Mouse (Mus musculus) embryo, embryonic 10 days (tissue): ENCODE results near the gene Cdc27.
A peak's percentile ranks its signal among the peaks of the same experiment; 100 is the strongest.

ENCODE experiments used
- DNase-seq: peaks from one replicate; pipeline ENCODE4 v3.0.0-alpha.2; 2015; ENCODE audit warnings: low spot score

The Cdc27 gene

DNA sequence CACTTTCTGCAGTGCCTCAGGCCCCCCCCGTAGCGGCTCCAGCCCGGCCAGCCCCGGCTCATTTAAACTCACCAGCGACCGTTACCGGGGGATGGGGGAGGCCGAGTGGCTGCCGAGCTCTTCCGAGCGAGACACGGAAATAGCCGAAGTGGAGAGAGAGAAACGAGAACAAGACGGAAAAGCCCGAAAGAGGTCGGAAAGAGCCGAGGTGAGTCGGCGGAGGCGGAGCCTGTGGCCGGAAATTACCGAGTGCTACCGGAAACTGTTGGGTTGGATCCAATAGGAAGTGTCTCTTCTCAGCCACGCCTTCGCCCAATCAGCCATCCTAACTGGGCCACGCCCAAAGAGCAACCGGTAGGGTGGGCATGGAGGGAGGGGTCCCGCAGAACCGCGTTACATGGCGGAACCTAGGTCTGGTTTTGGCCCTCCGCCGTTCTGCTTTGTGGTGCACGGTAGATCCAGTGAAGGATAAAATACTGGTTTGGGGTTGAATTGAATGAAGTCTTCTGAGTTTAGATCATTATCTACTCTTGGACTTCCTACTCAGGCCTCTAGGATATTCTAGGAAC lies at the start of gene Cdc27, which contains the start of gene Myl4:
Gene Cdc27 (minus strand): TSS at position 215 of the 569 bp plus-strand sequence.
Gene Myl4 (plus strand): TSS at position 258 of the 569 bp plus-strand sequence.
- DNase-seq, result peak; percentile 99

DNA sequence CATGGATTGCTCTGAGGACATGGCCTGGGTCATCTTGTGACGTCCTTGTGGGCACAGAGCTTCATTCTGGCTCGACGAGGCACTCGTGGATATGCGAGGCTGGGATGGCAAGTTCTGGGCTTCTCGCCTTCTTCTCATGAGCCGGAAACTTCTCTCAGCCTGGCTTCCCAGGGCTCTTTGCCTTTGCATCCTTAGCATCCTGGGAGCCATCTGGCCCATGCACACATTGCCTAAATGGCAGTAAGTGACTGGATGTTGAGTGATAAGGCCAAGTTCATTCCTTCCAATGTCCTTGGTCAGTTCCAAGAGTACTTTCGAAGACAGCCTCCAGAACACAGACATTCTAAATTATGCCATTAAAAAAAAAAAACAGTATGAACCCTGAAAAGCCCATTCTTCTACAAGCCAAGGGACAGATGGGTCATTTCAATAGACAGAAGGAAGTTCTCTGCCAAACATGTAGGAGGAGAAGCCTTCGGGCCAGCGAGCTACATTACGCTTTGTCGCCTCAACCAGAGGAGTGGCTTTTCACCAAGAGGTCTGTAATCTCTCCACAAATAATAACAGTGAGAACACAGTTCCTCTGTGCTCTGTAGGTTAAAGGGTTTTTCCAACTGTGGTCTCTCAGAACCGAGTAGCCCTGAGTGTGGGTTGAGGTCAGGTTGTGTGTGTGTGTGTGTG lies 49.0 kb upstream of the Cdc27 start:
- no peak for DNase-seq

DNA sequence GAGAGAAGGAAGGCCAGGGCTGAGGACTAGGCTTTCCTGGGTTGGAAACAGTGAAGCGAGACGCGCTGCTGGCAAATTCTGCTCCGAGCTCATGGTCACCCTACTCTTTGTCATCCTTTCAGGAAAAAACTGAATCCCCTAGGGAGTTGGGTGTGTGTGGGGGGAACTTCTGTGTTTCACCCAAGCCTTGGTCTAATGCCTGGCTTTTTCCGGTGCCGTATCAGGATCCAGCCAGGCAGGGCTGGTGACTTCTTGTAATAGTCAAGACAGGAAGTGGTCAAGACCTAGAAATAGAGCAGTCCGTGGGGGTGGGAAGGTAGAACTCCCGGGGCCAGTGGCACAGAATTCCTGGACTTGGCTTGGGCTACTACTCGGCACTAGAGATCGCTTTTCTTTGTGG lies 45.9 kb upstream of the Cdc27 start:
- no peak for DNase-seq

DNA sequence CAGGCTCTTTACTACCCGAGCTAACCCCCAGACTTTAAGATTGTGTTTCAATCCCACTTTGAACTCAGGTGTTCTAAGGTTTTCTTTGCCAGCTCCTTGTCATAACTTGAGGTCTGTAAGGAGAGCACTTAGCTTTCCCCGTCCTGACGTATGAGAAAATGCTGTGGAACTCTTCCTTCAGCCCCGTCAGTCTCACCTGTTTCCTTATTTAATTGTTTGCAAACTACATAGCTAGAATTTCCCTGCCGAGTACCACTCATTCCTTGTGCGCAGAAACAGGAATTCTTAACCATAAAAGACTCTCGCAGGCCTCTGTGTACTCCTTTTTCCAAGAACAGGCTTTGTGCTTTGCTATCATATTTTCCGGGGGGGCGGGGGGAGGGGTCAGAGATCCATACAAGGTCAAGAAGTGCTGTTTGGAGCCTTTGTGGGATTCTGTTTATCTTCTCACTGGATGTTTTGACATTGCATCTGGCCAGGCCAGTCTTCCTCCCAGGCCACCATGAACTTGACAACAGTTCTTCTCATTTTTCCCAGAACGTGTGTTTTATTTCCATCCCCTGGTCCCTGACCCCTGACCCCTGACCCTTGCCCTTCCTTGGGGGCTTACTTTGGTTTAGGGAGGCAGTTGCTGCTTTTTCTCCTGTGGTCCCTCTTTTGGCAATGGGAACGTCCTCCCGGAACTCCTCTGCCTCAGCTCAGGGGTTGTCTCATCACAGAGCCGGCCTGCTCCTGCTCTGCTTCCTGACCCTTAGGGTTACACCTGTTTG lies 41.8 kb upstream of the Cdc27 start:
- DNase-seq, result no peak

DNA sequence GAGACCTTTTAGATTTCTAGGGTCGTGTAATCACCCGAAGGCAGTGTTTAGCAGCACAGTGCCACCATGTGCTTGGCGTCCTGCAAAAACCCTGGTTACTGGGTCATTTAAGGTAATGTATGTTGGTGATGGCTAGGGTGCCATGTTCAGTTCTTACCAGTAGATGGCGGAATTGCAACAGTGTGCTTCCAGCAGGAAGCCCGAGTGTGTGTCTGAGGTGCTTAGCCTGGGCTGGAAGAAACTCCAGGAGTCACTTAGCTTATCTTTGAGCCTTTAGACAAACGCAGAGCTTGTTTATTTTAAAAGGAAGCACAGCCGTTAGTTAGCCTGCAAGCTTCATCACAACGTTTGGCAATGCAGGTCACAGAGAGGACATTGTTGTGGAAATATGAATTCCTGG lies 39.7 kb upstream of the Cdc27 start:
- DNase-seq, result peak; percentile 95

DNA sequence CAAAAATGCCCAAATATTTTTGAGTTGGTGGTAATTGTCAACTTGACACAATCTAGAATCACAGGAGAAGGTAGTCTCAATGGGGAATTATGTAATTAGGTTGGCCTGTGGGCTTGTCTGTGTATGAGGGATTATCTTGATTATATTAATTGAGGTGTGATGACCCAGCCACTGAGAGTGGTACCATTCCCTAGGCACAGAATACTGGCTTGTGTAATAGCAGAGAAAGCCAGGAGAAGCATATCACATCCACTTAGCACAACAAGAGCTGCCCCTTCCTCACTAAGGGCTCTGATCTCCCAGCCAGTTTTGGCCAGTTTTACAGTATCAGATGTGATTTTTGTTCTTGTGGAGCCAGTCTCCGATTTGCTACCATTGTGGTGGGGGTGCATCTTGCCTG lies 39.1 kb upstream of the Cdc27 start:
- no peak for DNase-seq

DNA sequence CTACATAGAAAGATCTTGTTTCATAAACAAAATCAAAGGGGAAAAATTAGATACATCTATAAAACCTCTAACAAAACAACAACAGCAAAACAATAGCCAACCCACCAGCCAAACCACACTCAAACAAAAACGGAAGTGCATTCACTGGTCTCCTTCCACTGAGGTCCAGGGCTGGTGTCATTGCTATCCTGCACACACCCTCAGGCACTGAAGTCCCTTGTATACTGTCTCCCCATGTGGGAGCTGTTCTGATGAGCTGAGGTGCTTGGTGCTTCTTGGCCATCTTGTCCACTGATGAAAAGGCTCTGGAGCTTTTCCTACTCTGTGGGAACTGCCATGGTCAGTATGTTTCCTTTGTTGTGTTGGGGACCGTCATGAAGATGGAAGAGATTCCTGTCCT lies 38.1 kb upstream of the Cdc27 start:
- DNase-seq, result no peak

DNA sequence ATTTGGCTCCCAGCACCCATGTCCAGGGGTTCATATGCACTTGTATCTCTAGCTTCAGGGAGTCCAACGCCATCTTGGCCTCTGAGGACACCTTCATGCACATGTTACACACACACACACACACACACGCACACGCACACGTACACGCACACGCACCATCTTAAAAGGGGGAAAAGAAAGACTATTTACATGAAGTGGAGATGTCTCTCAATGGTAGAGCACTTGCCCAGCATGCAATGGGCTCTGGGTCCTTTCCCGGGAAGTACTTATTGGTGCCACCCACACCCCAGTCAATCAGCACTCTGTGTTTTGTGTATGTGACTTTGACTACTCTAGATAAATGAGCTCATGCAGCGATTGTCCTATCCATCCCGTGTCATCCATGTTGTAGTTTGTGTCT lies 37.5 kb upstream of the Cdc27 start:
- no peak for DNase-seq

DNA sequence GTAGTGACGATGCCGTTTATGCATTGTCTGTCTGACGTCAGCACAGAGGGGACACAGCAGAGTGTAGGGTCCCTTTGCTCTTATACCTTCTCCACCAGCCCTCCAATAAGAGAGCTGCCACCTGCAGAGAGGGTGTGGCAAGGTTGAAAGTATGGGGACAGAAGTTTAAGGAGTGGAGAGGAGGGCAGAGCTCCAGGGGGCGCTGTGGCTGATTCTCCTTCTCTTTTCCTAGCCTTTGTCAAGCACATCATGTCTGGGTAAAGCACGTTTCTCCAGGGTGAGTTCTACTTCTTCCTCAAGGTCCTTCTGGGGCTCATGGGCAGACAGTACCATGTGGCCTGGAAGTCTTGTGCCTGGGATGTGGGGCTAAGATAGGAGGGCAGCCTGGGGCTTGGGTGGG lies 35.1 kb upstream of the Cdc27 start:
- no peak for DNase-seq

DNA sequence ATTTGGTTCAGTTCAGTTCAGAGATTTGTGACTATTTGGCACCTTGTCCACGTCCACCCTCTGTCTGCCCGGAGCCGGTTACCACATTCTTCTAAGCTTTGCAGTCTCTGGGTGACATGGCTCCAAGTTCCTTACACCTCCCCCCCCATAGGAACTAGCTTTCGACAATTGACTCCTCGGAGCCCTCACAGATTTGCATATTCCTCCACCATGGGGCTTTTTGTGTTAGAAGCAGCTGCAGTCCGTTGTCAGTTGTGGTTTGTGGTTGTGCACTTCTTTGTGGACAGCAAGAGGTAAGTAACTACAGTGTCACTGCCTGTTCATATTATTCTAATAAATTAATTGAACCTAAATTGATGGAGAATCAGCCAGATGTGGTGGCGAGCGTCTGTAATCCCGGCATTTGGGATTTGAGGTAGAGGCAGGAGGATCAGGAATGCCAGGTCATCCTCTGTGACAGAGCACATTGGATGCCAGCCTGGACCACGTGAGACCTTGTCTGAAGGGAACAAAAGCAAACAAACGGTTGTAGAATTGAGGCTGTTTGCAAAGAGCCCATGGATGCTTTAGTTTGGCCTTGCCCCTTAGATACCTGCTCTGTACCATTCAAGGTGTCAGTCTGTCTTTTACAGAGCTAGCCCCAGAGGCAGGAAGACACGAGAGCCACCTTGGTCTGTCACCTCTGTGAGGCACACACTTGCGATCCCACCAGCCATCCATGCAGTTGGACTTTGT lies 32.4 kb upstream of the Cdc27 start:
- no peak for DNase-seq

DNA sequence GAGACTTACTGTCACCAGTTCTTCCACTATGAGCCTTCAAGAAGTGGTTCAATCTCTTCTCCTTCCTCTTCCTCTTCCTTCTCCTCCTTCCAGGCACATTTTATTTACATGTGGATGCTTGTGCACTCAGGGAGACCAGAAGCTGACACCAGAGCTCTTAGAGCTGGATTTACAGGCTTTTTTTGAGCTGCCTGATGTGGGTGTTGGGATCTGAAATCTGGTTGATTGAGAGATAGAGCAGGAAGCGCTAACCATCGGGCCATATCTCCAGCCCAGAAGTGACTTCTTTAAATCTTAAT lies 31.8 kb upstream of the Cdc27 start:
- no peak for DNase-seq

DNA sequence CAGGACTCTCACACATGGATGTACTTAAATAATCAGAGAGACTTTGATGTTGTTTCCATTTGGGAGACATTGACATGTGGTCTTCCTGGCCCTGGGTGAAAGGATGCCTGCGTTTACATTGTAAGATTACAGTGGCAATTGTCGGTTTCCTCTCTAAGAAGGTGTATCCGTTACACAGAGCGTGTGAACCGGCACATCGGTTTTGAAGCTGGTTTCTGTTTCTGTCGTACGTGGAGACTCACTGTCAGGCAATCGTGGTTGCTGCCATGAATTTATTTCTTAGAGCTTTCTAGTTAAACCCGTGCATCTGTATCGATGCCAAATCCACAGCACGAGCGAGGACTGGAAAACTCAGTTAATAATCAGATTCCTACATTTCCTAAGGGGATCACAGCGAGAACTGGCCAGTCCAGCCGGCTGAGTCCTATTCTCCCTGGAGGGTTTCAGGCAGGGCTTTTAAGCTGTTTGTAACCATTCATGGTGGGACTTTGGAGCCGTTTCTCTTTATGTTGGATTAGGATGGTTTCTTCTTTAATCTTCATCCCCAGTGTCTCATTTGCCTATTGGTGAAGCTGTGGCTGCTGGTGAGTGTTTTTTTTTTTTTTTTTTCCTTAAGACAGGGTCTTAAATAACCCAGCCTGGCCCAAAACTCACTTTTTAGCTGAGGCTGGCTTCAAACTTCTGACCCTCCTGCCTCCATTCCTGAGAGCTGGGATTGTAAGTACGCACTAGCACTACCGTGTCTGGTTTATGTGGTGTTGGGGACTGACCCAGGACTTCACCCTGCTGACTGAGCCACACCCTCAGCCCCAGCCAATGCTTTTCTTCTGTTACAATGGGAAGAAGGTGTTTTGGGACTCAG lies 31.3 kb upstream of the Cdc27 start:
- DNase-seq, result no peak

DNA sequence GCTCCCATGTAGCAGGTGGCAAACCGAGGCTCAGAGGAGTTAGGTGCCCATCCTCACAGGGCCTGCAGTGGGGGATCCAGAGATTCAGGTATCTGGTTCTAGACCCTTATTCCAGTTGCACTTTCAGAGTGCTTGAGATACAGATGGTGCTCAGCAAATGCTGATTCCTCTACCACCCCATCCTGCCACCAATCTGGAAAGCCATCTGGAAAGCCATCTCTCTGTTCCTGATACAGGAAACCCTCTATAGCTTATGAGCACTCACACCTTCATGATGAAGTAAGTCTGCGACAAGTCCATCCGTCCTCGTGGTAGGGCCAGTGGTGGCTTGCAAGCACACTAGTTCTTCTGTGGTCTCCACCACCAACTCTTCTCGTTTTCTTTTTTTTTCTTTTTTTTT lies 30.2 kb upstream of the Cdc27 start:
- no peak for DNase-seq

DNA sequence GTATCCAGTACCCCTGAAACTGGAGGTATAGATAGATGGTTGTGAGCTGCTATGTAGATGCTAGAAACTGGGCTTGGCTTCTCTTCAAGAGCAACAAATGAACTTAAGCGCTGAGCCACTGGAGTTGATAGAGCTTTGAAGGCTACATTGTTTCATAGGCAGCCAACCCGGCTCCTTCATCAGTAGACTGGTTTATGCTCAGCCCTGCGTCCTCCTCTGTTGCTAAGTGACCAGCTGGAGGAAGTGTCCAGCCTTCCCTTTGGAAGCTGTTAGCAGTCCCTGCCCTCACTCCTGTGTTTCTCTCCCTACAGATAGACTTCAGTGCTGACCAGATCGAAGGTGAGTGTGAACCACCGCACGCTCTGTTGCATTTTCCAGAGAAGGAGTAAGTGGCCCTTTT lies 29.7 kb upstream of the Cdc27 start:
- DNase-seq, result peak; percentile 13

DNA sequence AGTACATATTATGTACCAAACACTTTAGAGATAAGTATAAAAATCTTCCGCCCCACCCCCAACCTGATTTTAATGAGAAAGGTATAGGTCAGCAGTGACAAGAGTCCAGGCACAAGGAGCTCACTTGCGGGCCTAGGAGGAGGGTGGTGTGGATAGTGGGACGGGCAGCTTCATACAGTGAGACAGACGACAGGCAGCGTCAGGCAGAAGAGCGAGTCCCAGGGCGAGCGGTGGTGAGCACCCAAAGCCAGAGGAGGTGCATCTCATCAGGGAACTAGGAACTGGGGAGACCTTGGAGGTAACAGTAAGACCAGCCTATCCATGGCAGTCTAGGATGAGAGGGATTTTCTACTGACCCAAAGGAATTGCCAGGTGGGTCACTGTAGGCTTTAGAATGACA lies 29.2 kb upstream of the Cdc27 start:
- no peak for DNase-seq

DNA sequence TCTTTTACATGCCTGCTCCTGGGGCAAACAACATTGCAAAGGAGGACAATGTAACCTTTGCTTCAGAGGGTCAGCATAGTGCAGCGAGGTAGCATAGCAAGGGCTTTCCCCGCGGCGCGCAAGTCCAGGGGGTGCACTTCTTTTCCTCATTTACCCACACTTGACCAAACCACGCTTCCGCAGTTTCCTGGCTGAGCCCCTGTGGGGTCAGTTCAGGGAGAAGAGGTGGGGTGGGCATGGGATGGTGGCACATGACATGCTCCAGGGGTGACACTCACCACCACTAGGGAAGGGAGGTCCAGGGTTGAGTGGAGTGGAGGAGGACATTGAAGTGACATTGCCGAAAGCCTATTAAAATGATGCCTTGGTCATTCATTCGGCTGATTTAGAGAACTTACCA lies 28.7 kb upstream of the Cdc27 start:
- DNase-seq, result no peak

DNA sequence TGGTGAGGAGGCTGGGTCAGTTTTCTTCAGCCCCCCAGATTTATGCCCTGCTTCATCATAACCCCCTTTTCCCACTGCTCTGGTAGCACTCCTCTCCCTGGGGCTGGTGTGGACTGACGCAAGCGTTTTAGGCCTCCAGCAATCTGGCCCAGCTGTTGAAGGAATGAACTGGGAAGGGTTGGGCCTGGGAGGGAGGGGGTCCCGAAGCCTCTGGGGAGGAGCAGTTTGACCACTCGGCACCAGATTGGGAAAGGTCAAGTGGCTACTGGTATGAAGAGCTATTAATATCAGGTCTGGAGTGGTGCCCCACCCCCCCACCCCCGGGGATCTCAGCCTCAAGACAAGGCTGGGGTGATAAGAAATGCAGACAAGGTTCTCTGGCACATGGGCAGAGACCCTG lies 27.7 kb upstream of the Cdc27 start:
- no peak for DNase-seq

DNA sequence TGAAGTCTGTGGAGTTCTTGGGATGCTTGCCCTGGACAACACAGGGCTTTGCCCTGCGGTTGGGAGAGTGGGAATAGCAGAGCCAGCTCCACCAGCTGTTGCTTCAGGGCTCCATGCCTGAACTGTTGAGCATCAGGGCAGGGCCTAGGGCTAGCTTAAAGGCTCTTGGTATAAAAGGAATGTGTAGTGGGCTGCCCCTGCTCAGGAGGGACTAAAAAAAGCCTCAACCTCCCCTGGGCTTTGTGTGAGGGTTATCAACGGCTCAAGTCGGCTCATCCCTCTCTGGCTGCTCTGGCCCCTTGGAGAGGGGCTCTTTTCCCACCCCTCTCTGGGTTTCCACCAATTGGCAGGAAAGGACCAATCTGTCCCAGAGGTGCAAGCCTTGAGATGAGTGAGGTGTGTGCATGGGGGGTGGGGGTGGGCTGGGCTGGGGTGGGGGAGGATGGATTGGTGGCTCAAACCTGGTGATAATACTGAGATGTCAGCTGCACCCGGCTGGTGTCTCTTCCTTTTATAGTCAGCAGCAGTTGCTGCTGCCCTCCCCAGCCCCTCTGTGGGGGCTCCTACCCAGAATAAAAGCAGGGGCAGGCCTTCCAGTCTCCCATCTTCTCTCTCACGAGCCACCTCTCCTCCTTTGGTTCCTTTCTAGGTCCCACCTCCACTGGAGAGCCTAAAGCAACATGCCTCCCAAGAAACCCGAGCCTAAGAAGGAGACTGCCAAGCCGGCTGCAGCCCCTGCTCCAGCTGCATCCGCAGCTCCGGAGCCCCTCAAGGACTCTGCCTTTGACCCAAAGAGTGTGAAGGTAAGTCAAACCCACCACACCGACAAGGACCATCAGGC lies 26.6 kb upstream of the Cdc27 start:
- no peak for DNase-seq

DNA sequence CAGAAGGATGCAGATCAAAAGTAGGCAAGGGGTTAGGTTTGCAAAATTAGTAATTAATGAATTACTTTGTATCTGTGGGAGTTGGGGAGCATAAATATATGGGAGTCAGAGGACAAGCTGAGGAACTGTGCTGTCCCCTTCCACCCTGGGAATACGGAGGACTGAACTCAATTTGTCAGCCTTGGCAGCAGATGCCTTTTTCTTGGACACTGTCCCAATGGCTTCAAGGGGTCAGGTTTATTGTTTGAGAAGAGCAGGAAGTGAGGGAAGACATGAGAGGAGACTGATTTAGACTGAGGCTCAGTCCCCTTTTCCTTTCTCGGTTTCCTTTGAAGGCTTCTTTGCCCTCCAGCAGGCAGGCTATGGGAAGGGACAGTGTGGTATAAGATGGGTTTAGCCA lies 22.1 kb upstream of the Cdc27 start:
- no peak for DNase-seq

DNA sequence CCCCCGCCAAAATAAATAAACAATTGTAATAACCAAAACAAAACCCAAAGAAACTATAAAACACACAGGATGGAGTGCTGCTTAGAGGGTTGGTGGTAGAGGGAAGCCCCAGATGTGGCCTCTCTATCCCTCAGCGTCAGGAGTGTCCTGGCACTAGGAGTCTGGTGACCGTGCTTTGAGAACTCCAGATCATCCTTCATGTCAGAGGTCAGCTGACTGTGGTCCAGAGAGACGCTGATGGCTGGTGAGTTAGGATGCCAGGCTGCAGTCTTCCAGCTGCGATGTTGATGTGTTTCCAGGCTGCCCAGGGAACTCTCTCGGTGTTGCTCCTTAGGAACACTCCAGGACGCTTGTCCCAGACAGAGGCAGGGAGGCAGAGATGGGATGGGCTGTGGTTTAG lies 21.7 kb upstream of the Cdc27 start:
- peak; percentile 36 for DNase-seq

DNA sequence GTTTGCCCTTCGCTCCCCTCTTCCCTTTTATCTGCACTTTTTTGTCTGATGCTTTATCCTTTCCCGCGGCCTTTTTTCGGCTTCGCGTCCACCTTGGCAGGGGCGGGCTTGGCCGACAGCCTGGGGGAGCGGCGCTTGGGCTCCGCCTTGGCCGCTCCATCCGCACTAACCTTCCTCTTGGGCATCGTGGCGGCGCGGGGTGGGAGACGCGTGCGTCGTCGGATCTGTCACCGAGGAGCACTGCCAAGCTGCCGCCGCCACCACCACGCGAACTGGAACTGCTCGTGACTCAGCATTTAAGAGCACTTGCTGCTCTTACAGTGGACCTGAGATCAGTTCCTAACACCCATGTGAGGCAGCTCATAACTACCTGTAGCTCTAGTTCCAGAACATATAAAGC lies 21.0 kb upstream of the Cdc27 start:
- peak; percentile 65 for DNase-seq
